Mouse (Mus musculus) regulatory T cell (primary cell): Measurements from ENCODE around the gene Dst.

Experiments used
- in situ Hi-C: fragments of 300-600 bp; cut with MboI, MseI; formaldehyde crosslinking; loops from one replicate; pipeline ENCODE4 v1.15.1; 2025; ENCODE audit warnings: high pct_unique_total_duplicates

Dst gene

GRCm38 (mm10) chr1:33975333-33975732, 67.3 kb downstream of the Dst start:
- in situ Hi-C loops = loop anchor here (10.0 kb wide), 1 partner anchor 291 kb away; no protein-coding TSS in a partner anchor

- in situ Hi-C loops = loop anchor here (10.0 kb wide), 1 partner anchor 293 kb away; no protein-coding TSS in a partner anchor
These were observed 69.8 kb downstream of the Dst start for GRCm38 (mm10) chr1:33977832-33978231.

DNA sequence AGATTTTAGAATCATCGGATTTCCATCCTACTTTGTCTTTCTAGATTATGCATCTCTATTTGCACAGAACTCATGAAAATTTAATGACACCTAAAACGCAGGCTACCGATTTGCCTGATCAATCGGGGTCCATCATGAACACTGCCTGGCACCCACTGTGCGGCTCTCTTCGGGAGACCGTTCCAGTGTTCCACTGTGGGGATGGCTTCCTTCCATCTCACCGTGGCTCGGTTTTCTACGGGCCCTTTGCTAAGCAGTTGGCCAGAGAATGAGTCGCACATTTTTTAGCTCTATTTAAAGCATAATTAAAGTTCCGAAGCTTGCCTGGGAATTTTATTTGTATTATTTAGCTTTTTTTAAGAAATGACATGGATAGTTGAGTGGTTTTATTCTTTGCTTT, 72.4 kb downstream of the Dst start:
- in situ Hi-C loops = no loop called here

GRCm38 (mm10) chr1:33989643-33990042, 81.6 kb downstream of the Dst start:
- in situ Hi-C loops = no loop called here

- in situ Hi-C loops = no loop called here
These were observed 83.0 kb downstream of the Dst start for GRCm38 (mm10) chr1:33991067-33991466.

DNA sequence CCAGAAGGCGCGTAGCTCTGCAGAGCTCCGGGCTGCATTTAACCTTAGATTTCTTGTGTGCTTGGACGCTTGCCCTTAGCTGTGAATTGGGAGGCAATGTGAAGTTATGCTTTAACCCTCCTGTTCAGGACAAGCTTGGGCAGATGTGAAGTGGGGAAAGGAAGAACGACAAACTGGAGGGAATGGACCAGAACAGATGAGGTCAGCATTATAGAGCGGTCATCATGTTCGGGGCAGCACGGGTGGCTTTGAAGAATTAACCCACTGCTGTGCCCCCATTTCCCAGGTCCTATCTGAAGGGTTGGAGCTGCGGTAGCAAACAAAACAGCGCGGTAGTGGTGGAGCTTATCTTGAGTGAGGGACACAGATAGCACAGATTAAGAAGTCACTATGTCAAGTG, 84.8 kb downstream of the Dst start:
- in situ Hi-C loops = no loop called here

GRCm38 (mm10) chr1:33994201-33994600, 86.2 kb downstream of the Dst start:
- in situ Hi-C loops = no loop called here

DNA sequence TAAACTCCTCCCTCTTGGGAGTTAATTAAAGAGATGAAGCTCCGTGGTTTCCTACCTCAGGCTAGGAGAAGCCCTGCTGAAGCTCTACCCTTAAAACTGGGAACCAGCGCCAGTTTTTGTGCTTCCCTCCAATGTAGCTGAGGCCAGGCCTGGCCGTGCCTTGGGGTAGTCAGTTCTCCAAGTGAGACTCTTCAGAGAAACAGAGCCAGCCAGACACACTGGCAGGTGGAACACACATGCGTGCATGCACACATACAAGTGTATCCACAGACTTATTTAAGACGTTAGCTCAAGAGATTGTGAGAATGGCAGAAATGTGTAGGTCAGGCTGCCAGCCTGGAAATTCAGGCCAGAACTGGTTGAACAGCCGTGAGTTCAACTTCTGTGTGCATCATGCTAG, 87.4 kb downstream of the Dst start:
- in situ Hi-C loops = no loop called here

- in situ Hi-C loops = no loop called here
These were observed 88.3 kb downstream of the Dst start for GRCm38 (mm10) chr1:33996105-33996887.

DNA sequence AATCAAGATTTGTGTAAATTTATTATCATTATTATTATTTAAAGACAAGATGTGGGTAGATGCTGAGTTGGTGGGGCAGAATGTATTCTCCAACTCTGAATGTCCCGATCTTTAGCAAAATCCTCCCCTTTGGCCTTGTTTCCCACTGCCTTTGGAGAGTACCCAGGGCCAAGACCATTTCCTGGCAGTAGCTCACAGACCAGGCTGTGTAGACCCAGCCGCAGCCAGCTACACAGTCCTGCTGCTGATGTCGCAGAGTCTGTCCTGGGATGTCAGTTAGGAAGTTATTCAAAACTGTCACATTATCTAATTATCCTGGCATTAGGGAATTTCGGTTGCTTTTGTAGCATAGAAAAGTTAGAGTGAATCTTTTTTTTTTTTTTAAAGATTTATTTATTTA, 94.3 kb downstream of the Dst start:
- in situ Hi-C loops = no loop called here

DNA sequence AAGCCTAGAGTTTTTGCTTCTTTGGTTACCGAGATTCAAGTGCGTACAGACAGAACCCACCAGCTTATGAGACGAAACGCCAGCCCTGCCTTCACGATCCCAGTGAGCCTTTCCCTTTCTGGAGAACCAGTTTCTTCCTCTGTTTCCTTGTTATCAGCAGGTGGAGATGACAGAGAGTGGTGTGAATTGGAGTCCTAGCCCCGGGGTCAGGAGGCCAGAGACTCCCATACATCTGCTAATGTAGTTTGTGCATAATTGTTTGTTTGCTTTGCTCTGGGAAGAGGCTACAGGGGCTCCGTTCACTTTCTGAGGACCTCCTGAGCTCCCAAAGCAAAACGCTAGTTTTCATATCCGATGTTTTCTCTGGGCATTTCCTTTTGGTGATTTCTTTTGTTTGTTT, 94.9 kb downstream of the Dst start:
- in situ Hi-C loops = no loop called here

- in situ Hi-C loops = no loop called here
These were observed 97.3 kb downstream of the Dst start for GRCm38 (mm10) chr1:34005238-34005725.

DNA sequence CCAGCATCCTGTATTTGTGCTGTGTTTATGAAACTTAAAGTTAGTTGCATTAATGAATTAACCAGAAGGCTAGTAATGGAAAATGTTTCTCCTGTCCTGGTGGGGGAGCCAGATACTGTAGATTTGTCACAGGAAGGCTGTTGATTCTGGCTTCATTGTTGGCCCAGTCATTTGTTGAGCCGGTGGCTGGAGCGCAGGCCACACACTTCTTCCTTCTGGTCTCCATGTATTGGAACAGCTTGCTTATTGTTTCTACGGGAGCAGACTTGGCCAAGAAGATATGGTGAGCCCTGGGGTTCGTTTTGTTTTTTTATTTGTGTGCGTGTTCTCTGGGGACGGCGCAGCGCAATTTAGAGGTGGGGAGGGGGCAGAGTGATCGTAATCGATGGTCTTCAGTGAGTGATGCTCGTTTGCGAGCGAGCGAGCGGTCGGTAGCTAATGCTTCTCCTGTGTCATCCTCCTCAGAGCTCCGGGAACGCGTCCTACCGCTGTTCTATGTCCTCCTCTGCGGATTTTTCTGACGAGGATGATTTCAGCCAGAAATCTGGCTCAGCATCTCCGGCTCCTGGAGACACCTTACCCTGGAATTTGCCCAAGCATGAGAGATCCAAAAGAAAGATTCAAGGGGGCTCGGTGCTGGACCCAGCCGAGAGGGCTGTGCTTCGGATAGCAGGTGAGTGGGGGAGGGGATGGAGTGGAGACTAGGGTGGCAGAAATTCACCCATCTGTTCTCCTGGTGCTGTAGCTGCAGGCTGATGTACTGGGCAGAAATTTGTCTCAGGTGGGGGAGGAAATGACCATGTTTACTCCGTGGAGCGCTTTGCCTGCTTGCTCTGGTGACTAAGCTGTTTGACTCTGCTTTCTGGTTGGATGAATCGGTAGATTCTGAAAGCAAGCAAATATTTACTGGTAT, 98.0 kb downstream of the Dst start:
- in situ Hi-C loops = no loop called here

DNA sequence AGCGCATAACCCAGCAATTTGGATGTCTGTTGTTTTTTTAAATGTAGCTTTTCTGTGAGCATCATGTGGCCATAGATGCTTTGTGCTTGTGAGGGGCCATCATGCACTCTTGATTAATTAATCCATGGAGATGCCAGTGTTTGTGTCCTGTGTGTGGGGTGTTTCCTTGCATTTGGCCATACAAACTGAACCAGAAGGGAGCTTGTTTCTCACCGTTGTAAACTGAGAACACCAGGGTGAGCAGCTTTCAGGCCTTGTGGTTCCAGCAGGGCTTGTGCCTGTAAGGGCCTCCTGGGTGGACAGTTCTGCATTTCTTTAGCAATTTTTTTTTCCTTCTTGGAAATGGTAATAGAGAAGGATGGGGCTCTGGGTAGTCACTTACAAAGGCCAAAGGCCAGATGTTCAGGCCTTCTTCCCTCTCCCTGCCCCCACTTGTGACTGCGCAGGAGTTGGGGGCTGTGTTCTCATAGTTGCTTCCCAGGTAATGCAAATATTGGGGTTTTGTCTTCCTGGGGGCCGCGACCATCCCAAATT, 98.9 kb downstream of the Dst start:
- in situ Hi-C loops = no loop called here

DNA sequence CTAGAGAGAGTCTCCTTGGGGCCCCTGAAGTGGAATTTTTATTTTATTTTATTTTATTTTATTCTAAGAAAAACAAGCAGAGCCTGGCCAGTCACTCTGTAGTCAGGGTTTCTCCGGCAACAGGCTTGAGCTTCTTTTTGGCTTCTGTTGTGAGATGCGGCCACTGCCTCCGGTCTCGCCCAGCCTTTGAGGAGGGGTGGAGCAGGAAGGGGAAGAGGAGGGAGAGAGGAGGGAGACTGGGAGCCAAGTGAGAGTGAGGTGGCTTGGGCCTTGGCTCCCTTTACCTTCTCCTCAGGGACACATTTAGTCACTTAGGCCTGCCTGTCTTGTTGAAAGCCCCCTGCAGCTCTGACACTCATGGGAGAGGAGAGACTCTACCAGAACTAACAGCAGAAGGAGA, 99.4 kb downstream of the Dst start:
- in situ Hi-C loops = no loop called here

- in situ Hi-C loops = no loop called here
These were observed 103.1 kb downstream of the Dst start for GRCm38 (mm10) chr1:34011051-34011677.

DNA sequence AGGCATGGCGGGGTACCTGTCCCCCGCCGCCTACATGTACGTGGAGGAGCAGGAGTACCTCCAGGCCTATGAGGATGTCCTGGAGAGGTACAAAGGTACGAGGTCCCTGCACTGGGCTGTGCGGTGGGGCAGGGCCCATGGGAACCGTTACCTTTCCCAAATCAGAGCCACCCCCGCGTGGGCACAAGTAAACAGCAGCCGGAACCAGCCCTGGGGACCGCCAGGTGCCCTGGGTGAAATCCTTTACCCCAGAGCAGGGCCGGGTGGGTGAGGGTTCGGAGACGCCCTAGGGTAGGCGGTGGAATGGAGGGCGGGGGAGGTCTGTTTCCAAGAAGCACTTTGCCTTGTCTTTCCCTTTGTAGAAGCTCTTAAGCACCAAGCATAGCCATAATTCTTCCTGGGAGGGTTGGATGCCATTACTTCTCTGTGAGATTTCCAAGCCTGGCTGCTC, 103.8 kb downstream of the Dst start:
- in situ Hi-C loops = no loop called here

- in situ Hi-C loops = no loop called here
These were observed 105.5 kb downstream of the Dst start for GRCm38 (mm10) chr1:34013490-34013889.

DNA sequence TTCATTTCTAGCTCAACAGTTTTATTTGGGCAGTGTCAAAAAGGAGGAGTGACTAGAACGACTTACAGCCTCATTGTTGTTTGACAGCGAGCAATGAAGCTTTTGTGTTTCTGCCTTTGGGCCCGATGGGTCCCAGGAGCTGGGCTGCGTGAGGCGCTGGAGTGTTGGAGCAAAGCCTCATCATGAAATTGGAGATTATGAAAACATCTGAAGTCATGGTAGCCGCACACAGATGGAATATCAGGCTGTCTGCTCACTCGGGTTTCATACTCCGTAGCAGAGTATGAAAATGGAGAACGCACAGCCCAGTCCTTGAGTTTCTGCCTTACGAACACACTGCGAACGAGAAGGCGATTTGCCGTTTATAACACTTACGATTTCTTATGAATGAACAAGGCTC, 108.8 kb downstream of the Dst start:
- in situ Hi-C loops = loop anchor here (5.0 kb wide), 1 partner anchor 41 kb away; no protein-coding TSS in a partner anchor

DNA sequence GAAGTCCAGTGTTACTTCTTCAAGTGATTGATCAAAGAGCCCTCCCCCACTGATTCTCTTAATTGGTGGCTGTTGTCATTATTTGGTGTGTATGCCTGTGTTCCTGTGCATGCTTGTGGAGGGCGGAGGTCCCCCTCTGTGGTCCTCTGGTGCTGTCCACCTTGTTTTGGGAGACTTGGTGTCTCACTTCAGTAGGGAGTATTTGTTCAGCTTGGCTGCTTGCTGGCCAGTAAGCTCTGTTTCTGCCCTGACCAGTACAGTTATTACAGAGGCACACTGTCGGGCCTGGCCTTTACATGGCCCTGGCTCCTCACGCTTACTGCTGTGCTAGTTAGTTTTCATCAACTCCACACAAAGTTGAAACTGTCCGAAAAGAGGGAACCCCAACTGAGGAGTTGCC, 109.3 kb downstream of the Dst start:
- in situ Hi-C loops = loop anchor here (5.0 kb wide), 1 partner anchor 40 kb away; no protein-coding TSS in a partner anchor

GRCm38 (mm10) chr1:34020599-34020998, 112.6 kb downstream of the Dst start:
- in situ Hi-C loops = no loop called here

DNA sequence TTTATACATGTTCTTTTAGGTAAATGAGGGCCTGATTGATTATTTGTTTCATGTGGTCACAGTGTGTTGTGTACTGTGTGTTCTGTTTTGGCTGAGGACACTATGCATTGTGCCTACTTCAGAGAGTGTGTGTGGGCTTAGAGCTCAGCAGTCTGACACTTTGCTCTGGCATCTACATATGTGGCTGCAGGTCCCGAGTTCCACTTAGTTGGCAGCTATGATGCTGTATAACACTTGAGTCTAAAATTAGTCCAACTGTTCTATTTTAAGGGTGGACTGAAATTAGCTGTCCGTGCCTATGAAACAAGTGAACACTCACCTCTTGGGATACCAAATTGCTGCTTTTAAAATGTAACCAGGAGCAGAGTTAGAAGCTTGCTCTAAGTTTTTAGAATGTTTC, 113.5 kb downstream of the Dst start:
- in situ Hi-C loops = no loop called here
